Mouse (Mus musculus) left cerebral cortex, adult 2 months (tissue): ENCODE data around the gene Plppr3. TPM values are rescaled to one million over a fixed set of nuclear protein-coding genes. Genes with fewer than 3 reads are reported as not detected.
"Not testable (repeated sequence)": the region's sequence is repeated elsewhere in the genome, so short reads cannot be mapped to it uniquely, and the experiment has no call there.

Source experiments
- DNase-seq, 2 experiments: peaks; one replicate each; pipeline ENCODE4 v3.0.0; 2021 to 2022; ENCODE audit warnings: low spot score in 2 of 2, mixed read lengths in 1 of 2; ENCODE audit errors: extremely low spot score in 1 of 2
- H3K27ac ChIP-seq: fragments of 200-600 bp; 2 replicates; pipeline ENCODE4 v1.8.1; 2022
- H3K4me3 ChIP-seq: fragments of 200-600 bp; 2 replicates; pipeline ENCODE4 v1.8.1; 2022
- CTCF ChIP-seq: fragments of 200-600 bp; IDR thresholded peaks from 2 replicates; pipeline ENCODE4 v1.8.1; 2022; ENCODE audit warnings: antibody characterized with exemption, mild to moderate bottlenecking, moderate library complexity
- intact Hi-C: fragments of 180-260 bp; cut with DNase I; formaldehyde crosslinking; loops from one replicate; pipeline ENCODE4 v1.15.1; 2025
- total RNA-seq, 2 experiments: library from RNA; stranded (reverse); gene quantifications; 2 replicates each; pipeline ENCODE4 v1.2.3; 2021

Gene Plppr3
- total RNA-seq, 2 experiments from 2014 or later: 51.8 to 63.0 TPM

GRCm38 (mm10) chr10:79896814-79897213, 22.4 kb upstream of the Plppr3 start:
- no peak for TF ChIP-seq CTCF
- Histone ChIP-seq H3K4me3 (no peak overlapping the region), H3K27ac (no peak overlapping the region)
- intact Hi-C loops: no loop called here
- DNase-seq: no peak

- Histone ChIP-seq H3K27ac (no peak overlapping the region), H3K4me3 (no peak overlapping the region)
- intact Hi-C loops: no loop called here
- no peak for DNase-seq
- TF ChIP-seq CTCF: no peak
Observed at GRCm38 (mm10) chr10:79896306-79896705, 21.9 kb upstream of the Plppr3 start.

GRCm38 (mm10) chr10:79892451-79893118, 18.2 kb upstream of the Plppr3 start:
- intact Hi-C loops: loop anchor here (2.0 kb wide), 2 partner anchors 32 to 66 kb away; no protein-coding TSS in a partner anchor
- peak; percentile 84 for TF ChIP-seq CTCF

GRCm38 (mm10) chr10:79890670-79891069, 16.2 kb upstream of the Plppr3 start, which contains the start of gene Cfd:
Gene Cfd (plus strand): TSS chr10:79890853.
- Histone ChIP-seq H3K27ac (no peak within 1 kb of the TSS), H3K4me3 (no peak within 1 kb of the TSS)
- intact Hi-C loops: no loop called here
- no peak for DNase-seq
- no peak for TF ChIP-seq CTCF

More at GRCm38 (mm10) chr10:79892451-79893118, 18.2 kb upstream of the Plppr3 start:
- DNase-seq: peak; percentile 65 to 84
- H3K27ac ChIP-seq, H3K4me3 ChIP-seq: not testable (repeated sequence)

GRCm38 (mm10) chr10:79889386-79889785, 15.0 kb upstream of the Plppr3 start:
- DNase-seq: no peak
- Histone ChIP-seq H3K4me3 (no peak overlapping the region), H3K27ac (no peak overlapping the region)
- intact Hi-C loops: no loop called here
- no peak for TF ChIP-seq CTCF

GRCm38 (mm10) chr10:79886611-79887010, 12.2 kb upstream of the Plppr3 start:
- no peak for TF ChIP-seq CTCF
- Histone ChIP-seq H3K27ac (no peak overlapping the region), H3K4me3 (no peak overlapping the region)
- intact Hi-C loops: no loop called here
- DNase-seq: no peak

- Histone ChIP-seq H3K4me3 (no peak within 1 kb of the TSS), H3K27ac (no peak within 1 kb of the TSS)
- intact Hi-C loops: no loop called here
- DNase-seq: no peak
- TF ChIP-seq CTCF: no peak
Observed at GRCm38 (mm10) chr10:79886054-79886453, 11.6 kb upstream of the Plppr3 start, which contains the start of gene Elane. Gene Elane (plus strand): TSS chr10:79886247.

GRCm38 (mm10) chr10:79884938-79885337, 10.5 kb upstream of the Plppr3 start:
- not testable (repeated sequence) for DNase-seq, H3K4me3 ChIP-seq, H3K27ac ChIP-seq
- intact Hi-C loops: loop anchor here (5.0 kb wide), 1 partner anchor 53 kb away; no protein-coding TSS in a partner anchor

- H3K4me3 ChIP-seq: no peak overlapping the region
- TF ChIP-seq CTCF: no peak
- intact Hi-C loops: loop anchor here (5.0 kb wide), 1 partner anchor 52 kb away; no protein-coding TSS in a partner anchor
- no peak overlapping the region for H3K27ac ChIP-seq
- no peak for DNase-seq
Observed at GRCm38 (mm10) chr10:79884446-79884845, 10.0 kb upstream of the Plppr3 start.

GRCm38 (mm10) chr10:79883297-79884084, 9.1 kb upstream of the Plppr3 start:
- intact Hi-C loops: loop anchor here (5.0 kb wide), 1 partner anchor 51 kb away; no protein-coding TSS in a partner anchor
- no peak overlapping the region for H3K4me3 ChIP-seq
- peak; percentile 88 for TF ChIP-seq CTCF
- H3K27ac ChIP-seq: no peak overlapping the region
- peak; percentile 72 to 85 for DNase-seq

- no peak overlapping the region for H3K4me3 ChIP-seq
- intact Hi-C loops: loop anchor here (5.0 kb wide), 1 partner anchor 50 kb away; no protein-coding TSS in a partner anchor
- H3K27ac ChIP-seq: no peak overlapping the region
- TF ChIP-seq CTCF: no peak
- no peak for DNase-seq
Observed at GRCm38 (mm10) chr10:79881981-79882380, 7.5 kb upstream of the Plppr3 start.

- DNase-seq: no peak
- H3K27ac ChIP-seq: no peak overlapping the region
- no peak for TF ChIP-seq CTCF
- H3K4me3 ChIP-seq: no peak overlapping the region
- intact Hi-C loops: loop anchor here (5.0 kb wide), 1 partner anchor 48 kb away; no protein-coding TSS in a partner anchor
Observed at GRCm38 (mm10) chr10:79880721-79881120, 6.3 kb upstream of the Plppr3 start.
